Mouse (Mus musculus): ENCODE results near the gene Rnf43.

DNA sequence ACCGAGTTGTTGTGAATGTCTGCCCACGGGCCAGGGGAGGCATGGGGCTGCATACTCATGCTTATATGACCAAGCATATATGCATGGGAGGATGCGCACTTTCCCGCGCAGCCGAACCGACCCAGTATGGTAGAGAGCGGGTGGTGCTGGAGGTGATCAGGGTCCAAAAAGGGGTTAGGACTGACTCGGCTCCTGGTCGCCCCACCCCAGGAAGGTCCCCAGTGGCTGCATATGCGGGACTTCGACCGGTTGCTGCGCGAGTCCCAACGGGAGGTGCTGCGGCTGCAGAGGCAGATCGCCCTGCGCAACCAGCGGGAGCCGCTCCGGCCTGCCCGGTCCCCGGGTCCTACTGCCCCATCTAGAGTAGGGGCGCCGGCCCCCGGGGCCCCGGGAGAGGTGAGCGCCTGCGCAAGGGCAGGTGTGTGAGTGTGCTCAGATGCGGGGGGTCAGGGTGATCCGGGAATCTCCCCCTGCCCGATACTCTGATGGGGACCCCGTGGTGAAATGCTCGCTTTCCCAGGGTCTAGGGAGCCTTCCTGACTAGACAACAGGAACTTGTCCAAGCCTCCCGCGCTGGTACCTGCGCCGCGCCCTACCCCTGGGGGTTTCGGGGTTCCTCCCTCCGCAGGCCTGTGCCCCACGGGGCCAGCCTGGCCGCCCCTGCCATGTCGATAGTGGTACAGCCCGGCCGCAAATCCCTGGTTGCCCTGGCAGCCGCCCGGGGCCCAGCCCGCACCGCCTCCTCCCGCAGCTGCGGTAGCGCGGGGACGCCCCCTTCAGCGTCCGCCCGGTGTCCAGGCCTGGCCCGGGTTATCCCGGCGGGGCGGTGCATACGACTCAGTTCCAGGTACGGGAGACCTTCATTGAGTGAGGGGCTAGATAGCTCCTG, 101.7 kb downstream of the Rnf43 start:
- TF ChIP-seq CTCF (IDR thresholded peaks at IDR 0.05; ENCODE audit: borderline replicate concordance, control insufficient read depth, extremely low read depth, insufficient read depth, low read length, poor library complexity) (no peak), POLR2A (IDR thresholded peaks at IDR 0.05; ENCODE audit: control insufficient read depth, extremely low read depth, insufficient read depth, low read length, poor library complexity) (no peak)
